Mouse (Mus musculus): ENCODE results near the gene Dqx1. TPM values are rescaled to one million over a fixed set of nuclear protein-coding genes. Genes with fewer than 3 reads are reported as not detected.

Dqx1 gene
- under 1 TPM; 0.56 to 0.93 TPM for total RNA-seq (2021)
- long read RNA-seq, experiment 1, partial matches to known transcripts = 0 of 1 reads
- long read RNA-seq, experiment 1, other reads (novel, unspliced or antisense) = 1 of 1 reads
- long read RNA-seq, experiment 2 = 0 reads

DNA sequence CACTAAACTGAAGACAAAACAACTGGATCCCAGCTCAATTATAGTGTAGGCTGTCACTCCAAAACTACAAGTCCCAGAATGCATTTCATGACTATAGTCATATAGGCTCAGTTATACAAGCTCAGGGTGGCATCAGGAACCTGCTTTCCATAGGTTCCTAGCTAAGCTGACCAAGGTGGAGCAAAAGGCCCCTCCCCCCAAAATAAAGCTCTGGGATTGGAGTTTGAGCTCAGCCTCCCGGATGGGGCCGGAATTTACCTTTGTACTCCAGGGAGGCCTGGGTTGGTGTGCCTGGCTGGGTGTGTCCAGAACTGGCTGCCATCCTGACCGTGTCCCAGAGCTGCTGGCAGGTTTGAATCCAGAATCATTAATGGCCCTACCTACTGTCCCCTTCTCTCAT is at the start of gene Dqx1:
TSS of gene Dqx1 (plus strand) at position 55 of the 400 bp plus-strand sequence.
- DNase-seq (ENCODE audit: low spot score in 2 of 2) = peak in 1 of 2 experiments; percentile 40

- DNase-seq (ENCODE audit: low spot score in 2 of 2) = no peak
Observed at GRCm38 (mm10) chr6:83008659-83009058, 49.0 kb upstream of the Dqx1 start.

DNA sequence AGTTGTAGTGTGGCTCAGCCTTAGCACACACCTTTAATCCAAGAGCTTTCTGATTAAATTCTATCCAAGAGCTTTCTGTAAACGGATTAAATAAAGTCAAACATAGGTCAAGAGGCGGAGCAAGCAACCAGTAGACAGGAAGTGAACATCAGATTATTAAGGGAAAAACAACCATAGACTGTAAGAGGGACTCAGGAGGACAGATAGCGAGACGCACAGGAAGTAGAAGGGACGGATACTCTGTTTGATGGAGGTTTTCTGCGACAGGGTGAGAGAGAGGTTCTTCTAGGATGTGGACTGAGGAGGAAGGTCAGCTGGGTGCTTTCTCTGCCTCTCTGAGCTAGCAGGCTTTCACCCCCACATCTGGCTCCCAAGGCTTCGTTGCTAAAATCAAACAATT is 47.6 kb upstream of the Dqx1 start:
- DNase-seq (ENCODE audit: low spot score in 2 of 2) = no peak

GRCm38 (mm10) chr6:83011255-83011654 is 46.4 kb upstream of the Dqx1 start:
- no peak for DNase-seq (ENCODE audit: low spot score in 2 of 2)

- no peak for DNase-seq (ENCODE audit: low spot score in 2 of 2)
Observed at GRCm38 (mm10) chr6:83011756-83012155, 45.9 kb upstream of the Dqx1 start.

- DNase-seq (ENCODE audit: low spot score in 2 of 2) = no peak
Observed at GRCm38 (mm10) chr6:83013444-83013843, 44.2 kb upstream of the Dqx1 start.

DNA sequence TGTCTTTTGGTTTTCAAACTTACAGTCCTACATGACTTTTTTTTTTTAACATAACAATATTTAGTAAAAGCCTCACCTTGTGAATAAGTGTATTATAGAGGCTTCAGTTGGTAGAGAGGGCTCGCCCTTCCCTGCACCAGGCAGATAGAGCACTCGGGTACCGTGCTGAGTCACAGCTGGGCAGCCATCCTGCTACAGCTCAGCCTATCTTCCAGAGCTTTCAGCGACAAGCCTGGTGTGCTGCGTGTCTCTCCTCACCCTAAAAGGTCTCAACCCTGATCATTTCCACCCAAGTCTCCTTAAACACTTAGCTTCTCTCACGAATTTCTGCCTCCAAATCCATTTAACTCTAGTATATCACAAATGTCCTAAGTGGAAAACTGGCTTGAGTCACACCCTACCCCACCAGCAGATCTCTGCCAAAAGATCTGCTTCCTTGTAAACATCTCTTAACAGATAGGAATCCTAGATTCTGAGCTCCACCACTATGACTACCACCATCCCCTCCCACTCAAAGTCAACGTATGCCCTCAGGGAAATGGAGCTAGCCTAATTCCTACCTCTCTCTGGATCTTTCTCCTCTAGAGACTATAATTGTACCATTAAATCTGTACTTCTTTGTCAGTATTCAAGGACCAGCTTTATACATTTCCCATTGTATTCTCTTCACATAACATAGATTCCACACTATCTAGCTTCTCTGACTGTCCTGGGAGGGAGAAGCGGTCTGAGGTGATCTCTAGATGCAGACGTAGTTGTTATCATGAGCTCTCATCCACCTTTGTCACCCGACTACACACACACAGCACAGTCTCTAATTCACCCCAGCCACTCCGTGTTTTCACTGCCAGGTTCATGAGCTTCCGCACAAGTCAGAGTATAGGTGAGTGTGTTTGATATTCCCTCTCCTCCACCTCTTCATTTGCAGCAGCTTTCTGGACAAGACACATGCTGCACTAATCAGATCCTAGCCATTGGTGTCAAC is 42.9 kb upstream of the Dqx1 start:
- DNase-seq (ENCODE audit: low spot score in 2 of 2) = no peak

DNA sequence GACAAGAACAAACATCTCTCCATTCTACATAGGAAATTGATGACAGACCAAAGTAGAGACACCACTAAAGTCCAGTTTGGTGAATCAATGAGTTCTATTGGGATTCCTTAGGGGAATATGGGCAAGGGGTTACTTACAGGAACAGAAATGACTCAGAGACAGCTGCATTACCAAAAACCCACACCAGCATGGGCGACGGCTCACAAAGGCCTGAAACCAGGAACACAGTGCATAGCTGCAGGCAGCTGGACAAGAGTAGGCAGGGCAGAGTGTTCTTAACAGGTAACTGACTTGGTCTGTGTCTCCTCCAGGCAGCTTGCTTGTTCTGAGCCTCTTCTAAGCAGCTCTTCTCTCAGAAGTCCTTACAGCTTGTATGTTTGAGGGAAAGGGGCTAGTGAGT is 41.9 kb upstream of the Dqx1 start:
- DNase-seq (ENCODE audit: low spot score in 2 of 2) = no peak

- DNase-seq (ENCODE audit: low spot score in 2 of 2) = no peak
Observed at GRCm38 (mm10) chr6:83017190-83017589, 40.5 kb upstream of the Dqx1 start.

- DNase-seq (ENCODE audit: low spot score in 2 of 2) = no peak
Observed at GRCm38 (mm10) chr6:83019044-83019443, 38.6 kb upstream of the Dqx1 start.

GRCm38 (mm10) chr6:83020121-83020520 is 37.5 kb upstream of the Dqx1 start:
- DNase-seq (ENCODE audit: low spot score in 2 of 2) = no peak

DNA sequence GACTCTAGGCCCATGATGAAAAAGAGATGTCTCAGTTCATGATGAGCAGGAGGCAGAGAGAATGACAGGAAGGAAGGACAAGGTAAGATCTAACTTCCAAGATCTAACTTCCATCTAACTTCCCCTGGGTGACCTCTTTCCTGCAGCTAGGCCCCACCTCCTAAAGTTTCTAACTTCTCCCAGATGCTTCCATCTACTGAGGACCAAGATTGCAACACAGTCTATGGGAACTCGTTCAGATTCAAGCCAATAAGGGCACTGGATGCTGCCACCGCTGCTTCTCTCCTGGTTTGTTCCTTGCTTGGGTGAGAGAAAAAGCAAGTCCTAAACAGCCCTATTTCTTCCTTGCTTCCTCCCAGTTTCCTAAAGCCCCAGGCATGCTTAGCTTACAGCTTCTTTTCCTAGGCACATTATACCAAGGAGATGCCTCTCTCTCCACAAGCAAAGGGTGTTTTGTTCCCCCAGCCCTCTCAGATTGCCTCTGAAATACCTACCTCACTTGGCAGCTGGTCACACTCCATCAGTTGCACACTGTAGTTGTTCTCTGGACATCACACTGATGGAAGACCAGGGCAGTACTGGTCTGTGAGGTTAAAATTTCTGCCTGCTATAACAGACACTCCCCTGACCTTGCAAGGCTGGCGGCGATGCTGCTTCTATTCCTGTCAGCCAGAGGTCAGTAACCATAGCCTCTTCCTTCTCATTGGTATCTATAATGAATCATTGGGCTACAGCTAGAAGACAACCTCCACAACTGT is 36.6 kb upstream of the Dqx1 start:
- DNase-seq (ENCODE audit: low spot score in 2 of 2) = no peak

GRCm38 (mm10) chr6:83023008-83023407 is 34.6 kb upstream of the Dqx1 start:
- DNase-seq (ENCODE audit: low spot score in 2 of 2) = no peak

DNA sequence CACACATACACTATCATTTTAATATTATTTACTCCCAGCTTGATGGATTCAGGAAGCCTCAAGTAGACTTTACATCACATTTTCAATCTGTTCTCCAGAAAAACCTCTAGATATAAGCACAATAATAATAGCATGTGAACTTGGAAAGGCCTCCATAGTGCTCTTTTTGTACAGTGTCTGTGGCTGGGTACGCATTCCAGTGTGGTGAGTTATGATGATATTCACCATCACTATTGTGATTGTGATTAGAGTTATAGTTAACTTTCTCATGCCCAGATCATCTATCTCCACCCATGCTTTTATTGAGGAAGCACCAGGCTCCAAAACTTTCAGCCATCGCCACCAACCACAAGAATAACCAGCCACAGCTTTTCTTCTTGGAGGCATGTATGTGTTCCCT is 33.9 kb upstream of the Dqx1 start:
- no peak for DNase-seq (ENCODE audit: low spot score in 2 of 2)

- DNase-seq (ENCODE audit: low spot score in 2 of 2) = no peak
Observed at GRCm38 (mm10) chr6:83024421-83024820, 33.2 kb upstream of the Dqx1 start.

- DNase-seq (ENCODE audit: low spot score in 2 of 2) = no peak
Observed at GRCm38 (mm10) chr6:83025221-83025620, 32.4 kb upstream of the Dqx1 start.

DNA sequence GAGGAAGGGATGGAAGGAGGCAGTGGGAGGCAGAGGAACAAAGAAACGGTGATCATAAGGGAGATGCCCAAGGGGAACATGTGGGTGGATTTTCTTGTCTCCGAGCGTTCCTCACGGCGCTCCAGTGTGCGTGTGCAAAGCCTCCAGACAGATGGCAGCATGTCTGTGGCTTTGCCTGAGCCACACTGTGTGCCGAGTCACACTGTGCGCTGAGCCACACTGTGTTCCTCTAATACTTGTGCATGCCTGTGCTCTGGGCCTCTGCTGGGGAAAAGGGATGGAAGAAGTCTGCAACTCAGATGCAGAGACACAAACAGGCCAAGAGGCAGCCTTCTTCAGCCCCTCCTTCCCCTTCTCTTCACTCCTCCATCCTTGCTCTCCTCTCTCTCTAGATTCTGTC is 30.4 kb upstream of the Dqx1 start:
- no peak for DNase-seq (ENCODE audit: low spot score in 2 of 2)

DNA sequence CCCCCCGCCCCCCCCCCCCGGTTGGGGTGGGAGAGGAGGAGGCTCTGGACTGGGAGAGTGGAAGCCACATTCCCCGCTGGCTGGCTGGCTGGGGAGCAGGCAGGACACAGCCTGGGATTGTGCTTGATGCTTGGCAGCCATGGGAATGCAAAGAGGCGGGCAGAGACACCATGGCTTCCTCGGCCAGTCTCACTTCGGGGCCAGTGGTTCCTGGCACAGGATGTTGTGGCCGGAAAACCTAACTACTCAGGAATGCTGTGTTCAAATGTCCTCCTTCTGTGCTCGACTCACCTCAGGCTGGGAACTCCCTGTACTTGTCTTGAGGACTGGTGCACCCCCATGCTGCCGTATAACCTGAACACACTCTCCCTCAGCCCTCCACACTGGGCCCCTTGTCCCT is 29.9 kb upstream of the Dqx1 start:
- DNase-seq (ENCODE audit: low spot score in 2 of 2) = no peak

DNA sequence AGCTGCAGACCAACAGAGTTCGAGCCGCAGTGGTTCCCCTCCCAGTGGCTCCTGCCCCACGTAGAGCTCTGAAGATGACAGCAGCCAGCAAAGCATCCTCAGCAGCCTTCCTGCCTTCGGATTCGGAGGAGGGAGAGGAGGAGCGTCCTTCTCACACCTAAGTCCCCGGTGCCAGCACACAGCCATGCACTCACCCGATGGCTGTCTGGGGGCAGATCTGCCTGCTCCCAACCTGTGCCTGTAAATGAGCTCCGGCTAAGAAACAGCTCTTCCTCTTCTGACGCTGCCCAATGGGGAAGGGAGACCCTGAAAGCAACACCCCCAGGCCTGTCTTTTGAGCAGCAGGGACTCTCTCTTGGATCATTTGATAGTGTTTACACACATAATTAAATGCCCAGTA is 27.9 kb upstream of the Dqx1 start:
- no peak for DNase-seq (ENCODE audit: low spot score in 2 of 2)

- DNase-seq (ENCODE audit: low spot score in 2 of 2) = no peak
Observed at GRCm38 (mm10) chr6:83031111-83031510, 26.5 kb upstream of the Dqx1 start.

DNA sequence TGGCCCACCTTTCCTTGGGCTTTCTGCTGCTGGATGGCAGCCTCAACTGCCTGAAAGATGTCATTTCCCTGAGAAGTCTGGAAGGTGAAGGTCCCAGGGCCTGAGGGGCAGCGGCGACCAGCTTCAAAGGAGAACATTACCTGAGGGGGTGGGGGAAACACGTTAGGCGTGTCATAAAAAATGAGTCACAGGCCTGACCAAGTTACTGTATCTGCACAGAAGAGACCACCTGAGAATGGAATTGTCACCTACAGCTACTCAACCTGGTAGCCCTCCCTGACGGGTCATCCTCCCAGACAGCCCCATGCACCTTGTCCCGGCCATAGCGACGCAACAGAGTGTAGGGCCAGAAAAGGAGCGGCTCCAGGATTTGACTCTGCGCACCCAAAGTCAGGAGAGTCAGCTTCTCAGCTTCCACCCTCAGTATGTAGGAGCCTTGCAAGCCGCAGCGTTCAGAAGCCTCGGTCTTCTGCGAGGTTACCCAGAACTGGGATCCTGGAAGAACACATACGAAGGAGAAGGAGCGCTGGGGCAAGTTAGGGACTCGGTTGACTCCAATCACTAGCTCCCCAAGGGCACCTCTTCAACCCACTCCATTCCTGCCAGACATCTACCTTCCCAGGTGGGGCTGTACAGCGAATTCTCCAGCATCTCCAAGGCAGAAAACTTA is 25.6 kb upstream of the Dqx1 start:
- DNase-seq (ENCODE audit: low spot score in 2 of 2) = no peak
